Mouse (Mus musculus) thymus, postnatal 10 days (tissue): ENCODE measurements at regions not wholly inside any gene's neighbourhood (a gene's known extent, or its start where the extent isn't known, plus 50 kb on each side); places are given as distances from the start of the nearest gene placed in this dataset.
A peak's percentile ranks its signal among the peaks of the same experiment; 100 is the strongest.

ENCODE experiments used
- DNase-seq, 2 experiments: peaks; one replicate each; pipeline ENCODE4 v3.0.0; 2021; ENCODE audit warnings: low spot score in 2 of 2

GRCm38 (mm10) chr8:34756916-34757315 lies 645.4 kb upstream of the Gm10131 start:
- no peak for DNase-seq

GRCm38 (mm10) chr8:34756171-34756570 lies 644.6 kb upstream of the Gm10131 start:
- no peak for DNase-seq

GRCm38 (mm10) chr8:34755480-34755879 lies 643.9 kb upstream of the Gm10131 start:
- DNase-seq = no peak

- DNase-seq = no peak
These were observed 641.5 kb upstream of the Gm10131 start for GRCm38 (mm10) chr8:34753046-34753445.

- no peak for DNase-seq
These were observed 637.0 kb upstream of the Gm10131 start for GRCm38 (mm10) chr8:34748521-34748920.

- DNase-seq = no peak
These were observed 634.2 kb upstream of the Gm10131 start for GRCm38 (mm10) chr8:34745706-34746105.

- no peak for DNase-seq
These were observed 633.1 kb upstream of the Gm10131 start for GRCm38 (mm10) chr8:34744682-34745081.

- DNase-seq = no peak
These were observed 632.6 kb upstream of the Gm10131 start for GRCm38 (mm10) chr8:34744179-34744578.

- no peak for DNase-seq
These were observed 631.6 kb upstream of the Gm10131 start for GRCm38 (mm10) chr8:34743137-34743536.

- DNase-seq = no peak
These were observed 629.3 kb upstream of the Gm10131 start for GRCm38 (mm10) chr8:34740836-34741235.

GRCm38 (mm10) chr8:34739836-34740804 lies 628.6 kb upstream of the Gm10131 start:
- DNase-seq = peak in 1 of 2 experiments; percentile 34

GRCm38 (mm10) chr8:34736214-34736613 lies 624.7 kb upstream of the Gm10131 start:
- DNase-seq = no peak

GRCm38 (mm10) chr8:34735006-34735405 lies 623.5 kb upstream of the Gm10131 start:
- no peak for DNase-seq

GRCm38 (mm10) chr8:34732808-34733207 lies 621.3 kb upstream of the Gm10131 start:
- DNase-seq = no peak

- DNase-seq = no peak
These were observed 620.8 kb upstream of the Gm10131 start for GRCm38 (mm10) chr8:34732362-34732761.

- DNase-seq = no peak
These were observed 619.8 kb upstream of the Gm10131 start for GRCm38 (mm10) chr8:34731096-34731999.

- no peak for DNase-seq
These were observed 618.0 kb upstream of the Gm10131 start for GRCm38 (mm10) chr8:34729585-34729984.

GRCm38 (mm10) chr8:34727699-34728098 lies 616.2 kb upstream of the Gm10131 start:
- DNase-seq = no peak

- no peak for DNase-seq
These were observed 614.7 kb upstream of the Gm10131 start for GRCm38 (mm10) chr8:34726145-34726767.

- no peak for DNase-seq
These were observed 614.0 kb upstream of the Gm10131 start for GRCm38 (mm10) chr8:34725546-34725945.

GRCm38 (mm10) chr8:34709911-34710733 lies 598.6 kb upstream of the Gm10131 start:
- no peak for DNase-seq
